Mouse (Mus musculus) kidney, postnatal 0 days (tissue): Measurements from ENCODE around the gene Hrasls5. TPM values are rescaled to one million over a fixed set of nuclear protein-coding genes. Genes with fewer than 3 reads are reported as not detected.

Experiments used
- ATAC-seq: fragments of 200-750 bp; cut with Nextera tagmentation; replicated peaks from 2 replicates; pipeline ENCODE4 v1.8.0; 2017; ENCODE audit warnings: low read depth, moderate number of reproducible peaks, moderate TSS enrichment, moderate library complexity; ENCODE audit not compliant: low FRiP score
- DNase-seq: peaks from one replicate; pipeline ENCODE4 v3.0.0-alpha.2; 2016; ENCODE audit warnings: low spot score
- H3K27ac ChIP-seq: fragments of 300-500 bp; sonication (generic); 2 replicates; pipeline ENCODE4 v1.5.1; 2014; ENCODE audit warnings: mild to moderate bottlenecking
- H3K27me3 ChIP-seq: fragments of 300-500 bp; sonication (generic); 2 replicates; pipeline ENCODE4 v1.6.1; 2014; ENCODE audit warnings: low read length, mixed read lengths; ENCODE audit not compliant: insufficient read depth
- H3K36me3 ChIP-seq: fragments of 300-500 bp; sonication (generic); 2 replicates; pipeline ENCODE4 v1.6.1; 2014; ENCODE audit warnings: low read length, mixed read lengths; ENCODE audit not compliant: insufficient read depth
- H3K4me1 ChIP-seq: fragments of 300-500 bp; sonication (generic); replicated peaks from 2 replicates; pipeline ENCODE4 v1.6.1; 2014; ENCODE audit warnings: antibody characterized with exemption, low read length, mixed read lengths; ENCODE audit not compliant: insufficient read depth
- H3K4me2 ChIP-seq: fragments of 300-500 bp; sonication (generic); 2 replicates; pipeline ENCODE4 v1.6.1; 2014; ENCODE audit warnings: mild to moderate bottlenecking, low read length, moderate library complexity, mixed read lengths
- H3K4me3 ChIP-seq: fragments of 300-500 bp; sonication (generic); replicated peaks from 2 replicates; pipeline ENCODE4 v1.5.1; 2014; ENCODE audit warnings: low read depth, low read length
- H3K9ac ChIP-seq: fragments of 300-500 bp; sonication (generic); 2 replicates; pipeline ENCODE4 v1.6.1; 2014; ENCODE audit warnings: low read depth, low read length
- H3K9me3 ChIP-seq: fragments of 300-500 bp; sonication (generic); replicated peaks from 2 replicates; pipeline ENCODE4 v1.6.1; 2016; ENCODE audit warnings: low read length, inconsistent platforms, mixed read lengths
- CTCF ChIP-seq: IDR thresholded peaks from 2 replicates; pipeline ENCODE4 v1.5.1; 2016; ENCODE audit warnings: antibody characterized with exemption, low read depth, mild to moderate bottlenecking, moderate library complexity
- WGBS: fragments of 180-500 bp; shearing (Covaris S2); extraction: QIAGEN DNeasy Blood & Tissue Kit; methylation state at CpG from one replicate; pipeline ENCODE4 v1.1.7; 2014; 5-methylcytosine and 5-hydroxymethylcytosine counted together
- polyA plus RNA-seq: library from polyadenylated mRNA; unstranded; fragments of >200 nt; fragmentation: Nextera tagmentation; extraction: Ambion mirVana; gene quantifications from 2 replicates; pipeline ENCODE4 v1.2.1, GENCODE M21; 2015

Gene Hrasls5
- polyA plus RNA-seq, 1 experiment from 2014 or later = 0.36 TPM

GRCm38 (mm10) chr19:7672033-7672432 is 59.7 kb downstream of the Hrasls5 start:
- no peak overlapping the region for H3K27ac ChIP-seq
- no peak overlapping the region for H3K4me3 ChIP-seq
- H3K9ac ChIP-seq = no peak overlapping the region
- no peaks in the 10 kb centered on the region for H3K27me3 ChIP-seq
- no peaks in the 10 kb centered on the region for H3K36me3 ChIP-seq
- no peak for ATAC-seq
- WGBS = 20% methylated on average over 1 of the region's 1 CpGs
- no peaks in the 10 kb centered on the region for H3K9me3 ChIP-seq
- no peak for DNase-seq
- no peak overlapping the region for H3K4me2 ChIP-seq
- no peaks in the 10 kb centered on the region for H3K4me1 ChIP-seq
- no peak for TF ChIP-seq CTCF

- 89% methylated on average over 1 of the region's 1 CpGs for WGBS
- H3K27ac ChIP-seq = no peak overlapping the region
- ATAC-seq = no peak
- H3K4me3 ChIP-seq = no peak overlapping the region
- no peak overlapping the region for H3K9ac ChIP-seq
- no peaks in the 10 kb centered on the region for H3K27me3 ChIP-seq
- no peaks in the 10 kb centered on the region for H3K4me1 ChIP-seq
- H3K4me2 ChIP-seq = no peak overlapping the region
- DNase-seq = no peak
- no peaks in the 10 kb centered on the region for H3K36me3 ChIP-seq
- H3K9me3 ChIP-seq = no peaks in the 10 kb centered on the region
- TF ChIP-seq CTCF = no peak
Observed at GRCm38 (mm10) chr19:7687988-7688387, 75.6 kb downstream of the Hrasls5 start.

Other genes with a start within 250 kb of the Hrasls5 start
- gene Spindoc, start 229.5 kb upstream of the Hrasls5 start, polyA plus RNA-seq = 19.2 and 21.9 TPM in 2 replicates
- gene 2700081O15Rik, start 194.9 kb upstream of the Hrasls5 start, polyA plus RNA-seq = 4.8 and 5.2 TPM in 2 replicates
- gene Rtn3, start 129.3 kb upstream of the Hrasls5 start, polyA plus RNA-seq = 195 and 196 TPM in 2 replicates
- 11.1 and 14.8 TPM in 2 replicates for gene Atl3, start 118.5 kb upstream of the Hrasls5 start, polyA plus RNA-seq
- gene Pla2g16, start 55.1 kb upstream of the Hrasls5 start, polyA plus RNA-seq = 20.5 and 20.6 TPM in 2 replicates
- gene Lgals12, start 5.3 kb upstream of the Hrasls5 start, polyA plus RNA-seq = 1.6 and 1.8 TPM in 2 replicates
- gene Slc22a19, start 98.8 kb downstream of the Hrasls5 start, polyA plus RNA-seq = 80.5 and 88.0 TPM in 2 replicates
- 1.7 and 1.8 TPM in 2 replicates for gene Slc22a26, start 190.1 kb downstream of the Hrasls5 start, polyA plus RNA-seq